Mouse (Mus musculus): Measurements from ENCODE around the gene Rpn1. TPM values are rescaled to one million over a fixed set of nuclear protein-coding genes. Genes with fewer than 3 reads are reported as not detected.
A peak's percentile ranks its signal among the peaks of the same experiment; 100 is the strongest.

The Rpn1 gene
- polyA plus RNA-seq, 1 experiment from 2014 or later: 305 TPM

DNA sequence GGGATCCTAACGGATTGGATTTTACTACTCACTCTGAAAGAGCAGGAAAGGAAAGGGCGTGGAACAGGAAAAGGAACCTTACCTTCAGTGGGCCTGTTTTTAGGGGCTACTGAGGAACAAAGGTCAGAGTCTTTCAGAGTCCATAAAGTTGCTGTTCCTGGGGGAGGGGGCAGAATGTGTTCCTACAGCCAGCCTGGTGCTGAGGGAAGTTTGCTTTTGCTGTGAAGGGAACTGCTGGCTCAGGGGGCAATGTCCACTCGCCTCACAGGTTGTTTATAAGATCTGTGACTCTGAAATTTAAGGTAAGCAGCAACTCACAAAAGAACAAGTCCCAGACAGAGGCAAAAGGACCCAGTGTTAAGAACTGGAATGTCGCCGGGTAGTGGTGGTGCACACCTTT is 13.1 kb upstream of the Rpn1 start:
- Histone ChIP-seq H3K36me3 (no peaks in the 10 kb centered on the region), H3K27me3 (ENCODE audit: low read depth, poor library complexity, severe bottlenecking) (no peaks in the 10 kb centered on the region; the same call in none of the 2 replicates), H3K27ac (replicated peaks) (no peak overlapping the region), H3K4me3 (no peak overlapping the region), H3K9me3 (replicated peaks) (no peaks in the 10 kb centered on the region), H3K4me1 (peaks cover 11% of the 10 kb centered on the region)
- DNase-seq (ENCODE audit: low spot score): no peak
- 80% methylated on average over 5 of the region's 5 CpGs for WGBS

DNA sequence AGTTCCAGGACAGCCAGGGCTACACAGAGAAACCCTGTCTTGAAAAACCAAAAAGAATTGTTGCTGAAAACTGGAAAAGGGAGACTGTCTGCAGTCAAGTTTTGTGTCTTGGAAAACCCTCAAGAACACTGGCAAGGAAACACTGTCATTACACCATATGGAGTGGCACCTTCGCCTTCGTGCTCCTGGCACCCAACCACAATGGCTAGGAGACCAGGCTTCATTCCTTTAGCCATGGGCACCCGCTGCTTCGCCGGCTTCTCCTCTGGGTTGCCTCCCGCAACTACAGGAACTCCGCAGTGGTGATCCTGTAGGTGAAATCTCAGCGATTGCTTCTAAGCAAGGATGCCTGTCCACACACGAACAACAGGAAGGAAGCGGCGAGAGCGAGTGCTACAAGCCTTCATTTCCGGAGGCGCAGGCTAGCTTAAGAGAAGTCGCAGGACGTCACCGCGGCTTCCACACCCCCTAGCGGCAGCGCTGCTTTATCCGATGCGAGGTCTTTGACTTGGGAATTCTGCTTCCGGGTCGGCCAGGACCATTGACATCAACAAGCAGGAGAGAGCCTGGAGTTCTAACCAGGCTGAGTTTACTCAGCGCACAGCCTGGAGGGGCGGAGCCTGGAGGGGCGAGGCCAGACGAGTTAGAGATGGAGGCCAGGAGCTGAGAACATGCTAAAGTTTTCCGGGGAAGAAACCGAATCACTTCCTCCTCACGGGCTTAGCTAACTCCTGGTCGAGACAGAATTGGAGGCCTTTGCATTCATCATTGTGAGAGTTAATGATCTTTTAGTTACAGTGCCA is 9.3 kb upstream of the Rpn1 start:
- WGBS: 6% methylated on average over 32 of the region's 32 CpGs
- peak; percentile 96 for DNase-seq (ENCODE audit: low spot score)
- no peaks in the 10 kb centered on the region for H3K9me3 ChIP-seq (replicated peaks)
- no peaks in the 10 kb centered on the region for H3K36me3 ChIP-seq
- H3K4me1 ChIP-seq: peaks cover 11% of the 10 kb centered on the region
- peak overlapping the region; percentile 89 for H3K27ac ChIP-seq (replicated peaks)
- peak overlapping the region; percentile 56 for H3K4me3 ChIP-seq
- peaks cover 20% of the 10 kb centered on the region for H3K27me3 ChIP-seq (ENCODE audit: low read depth, poor library complexity, severe bottlenecking)

DNA sequence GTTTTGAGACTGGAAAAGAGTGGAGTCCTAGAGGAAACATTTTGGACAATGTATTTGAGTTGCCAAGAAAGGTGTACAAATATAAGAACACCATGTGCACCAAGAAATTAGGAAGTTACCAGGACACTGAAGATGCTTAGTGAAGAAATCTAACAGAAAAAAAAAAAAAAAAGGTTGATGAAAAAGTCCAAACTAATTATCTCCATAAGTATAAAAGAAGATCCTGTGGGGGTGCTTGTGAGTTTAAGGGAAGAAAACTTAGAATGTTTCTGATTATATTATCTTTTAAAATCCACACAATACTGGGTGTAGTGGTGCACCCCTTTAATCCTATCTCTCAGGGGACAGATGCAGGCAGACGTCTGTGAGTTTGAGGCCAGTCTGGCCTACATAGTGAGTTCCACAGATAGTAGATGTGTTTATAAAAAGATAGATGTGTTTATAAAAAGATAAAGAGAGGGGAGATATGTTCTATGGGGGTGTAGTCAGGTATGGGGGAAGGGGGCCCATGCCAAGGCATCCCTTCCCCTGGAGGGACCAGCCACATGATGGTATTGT is 8.2 kb upstream of the Rpn1 start:
- 77% methylated on average over 1 of the region's 1 CpGs for WGBS
- Histone ChIP-seq H3K9me3 (replicated peaks) (no peaks in the 10 kb centered on the region), H3K27me3 (ENCODE audit: low read depth, poor library complexity, severe bottlenecking) (peaks cover 31% of the 10 kb centered on the region), H3K36me3 (no peaks in the 10 kb centered on the region), H3K4me1 (peaks cover 11% of the 10 kb centered on the region), H3K27ac (replicated peaks) (peak overlapping the region; percentile 89; the same call in 1 of the 2 replicates), H3K4me3 (no peak overlapping the region)
- no peak for DNase-seq (ENCODE audit: low spot score)

DNA sequence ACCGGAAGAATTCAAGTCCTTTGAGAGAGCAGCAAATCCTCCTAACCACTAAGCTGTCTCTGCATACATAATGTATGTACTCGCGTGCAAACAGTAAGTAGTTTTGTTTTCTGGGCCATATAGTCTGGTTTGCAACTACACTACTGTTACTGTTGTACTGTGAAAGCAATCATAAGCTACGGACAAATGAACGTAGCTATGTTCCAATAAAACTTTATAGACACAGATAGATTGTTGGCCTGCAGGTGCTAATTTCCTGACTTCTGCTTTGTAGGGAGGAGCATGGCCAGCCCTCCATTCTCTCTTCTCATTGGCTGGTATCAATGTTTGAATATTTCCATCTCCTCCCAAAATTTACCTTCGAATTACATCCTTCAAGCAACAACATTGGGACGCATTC is 1.2 kb upstream of the Rpn1 start:
- Histone ChIP-seq H3K27me3 (ENCODE audit: low read depth, poor library complexity, severe bottlenecking) (peaks cover 29% of the 10 kb centered on the region), H3K9me3 (replicated peaks) (no peaks in the 10 kb centered on the region), H3K36me3 (peaks cover 6% of the 10 kb centered on the region), H3K4me1 (peaks cover 32% of the 10 kb centered on the region), H3K27ac (replicated peaks) (no peak overlapping the region), H3K4me3 (no peak overlapping the region)
- 87% methylated on average over 7 of the region's 7 CpGs for WGBS
- no peak for DNase-seq (ENCODE audit: low spot score)

DNA sequence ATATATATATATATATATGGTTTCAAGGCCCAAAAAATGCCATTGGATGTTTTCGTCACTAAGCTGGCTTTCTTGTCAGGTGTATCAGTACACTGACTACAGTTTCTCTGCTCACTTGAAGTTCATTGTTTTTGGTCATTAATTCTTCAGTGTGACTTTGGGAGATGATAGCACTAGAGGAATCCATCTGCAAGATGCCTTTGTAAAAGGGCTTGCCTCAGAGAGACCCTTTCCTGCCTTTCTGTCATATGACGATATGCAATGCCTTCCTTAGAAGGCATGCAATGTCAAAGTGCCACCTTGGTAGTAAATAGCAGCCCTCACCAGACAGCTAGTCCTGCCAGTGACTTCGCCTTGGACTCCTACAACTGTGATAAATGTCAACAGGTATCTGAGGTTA is 610 bp upstream of the Rpn1 start:
- H3K27ac ChIP-seq (replicated peaks): peak overlapping the region; percentile 94
- H3K9me3 ChIP-seq (replicated peaks): no peaks in the 10 kb centered on the region
- no peak for DNase-seq (ENCODE audit: low spot score)
- peaks cover 32% of the 10 kb centered on the region for H3K4me1 ChIP-seq
- H3K36me3 ChIP-seq: peaks cover 12% of the 10 kb centered on the region
- WGBS: 72% methylated on average over 3 of the region's 3 CpGs
- peak overlapping the region; percentile 99 for H3K4me3 ChIP-seq
- peaks cover 27% of the 10 kb centered on the region for H3K27me3 ChIP-seq (ENCODE audit: low read depth, poor library complexity, severe bottlenecking)

DNA sequence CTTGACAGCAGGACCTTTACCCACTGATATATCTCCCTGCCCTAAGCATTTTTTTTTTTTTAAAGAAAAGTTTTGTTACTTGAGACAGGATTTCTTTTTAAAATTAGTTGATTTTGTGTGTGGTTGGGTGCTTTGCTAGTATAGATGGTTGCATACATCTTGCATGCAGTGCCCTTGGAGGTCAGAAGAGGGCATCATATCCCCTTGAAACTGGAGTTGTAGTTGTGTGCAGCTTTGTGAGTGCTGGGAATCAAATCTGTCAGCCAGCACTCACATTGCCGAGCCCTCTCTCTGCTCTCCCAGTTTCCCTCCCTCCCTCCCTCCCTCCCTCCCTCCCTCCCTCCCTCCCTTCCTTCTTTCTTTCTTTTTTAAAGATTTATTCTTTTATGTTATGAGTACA is 4.7 kb downstream of the Rpn1 start:
- Histone ChIP-seq H3K27me3 (ENCODE audit: low read depth, poor library complexity, severe bottlenecking) (no peaks in the 10 kb centered on the region), H3K4me1 (peaks cover 25% of the 10 kb centered on the region), H3K27ac (replicated peaks) (no peak overlapping the region), H3K36me3 (peaks cover 65% of the 10 kb centered on the region), H3K4me3 (no peak overlapping the region), H3K9me3 (replicated peaks) (no peaks in the 10 kb centered on the region)
- WGBS: 80% methylated on average over 1 of the region's 1 CpGs
- no peak for DNase-seq (ENCODE audit: low spot score)

DNA sequence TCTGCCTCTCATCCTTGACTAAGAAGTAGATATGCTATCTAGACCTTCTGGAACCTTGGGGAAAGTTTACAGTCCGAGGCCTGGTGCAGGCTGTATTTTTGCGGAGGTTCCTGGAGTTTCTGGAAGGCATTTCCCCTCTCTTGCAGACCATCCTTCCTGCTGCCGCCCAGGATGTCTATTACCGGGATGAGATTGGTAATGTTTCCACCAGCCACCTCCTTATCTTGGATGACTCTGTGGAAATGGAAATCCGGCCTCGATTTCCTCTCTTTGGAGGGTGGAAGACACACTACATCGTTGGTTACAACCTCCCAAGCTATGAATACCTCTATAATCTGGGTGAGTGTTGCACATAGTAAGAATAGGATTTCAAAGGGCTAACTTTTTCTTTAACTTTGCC is 11.1 kb downstream of the Rpn1 start:
- 89% methylated on average over 7 of the region's 7 CpGs for WGBS
- no peaks in the 10 kb centered on the region for H3K4me1 ChIP-seq
- H3K4me3 ChIP-seq: no peak overlapping the region
- H3K36me3 ChIP-seq: peaks cover 100% of the 10 kb centered on the region
- DNase-seq (ENCODE audit: low spot score): no peak
- no peak overlapping the region for H3K27ac ChIP-seq (replicated peaks)
- no peaks in the 10 kb centered on the region for H3K9me3 ChIP-seq (replicated peaks)
- H3K27me3 ChIP-seq (ENCODE audit: low read depth, poor library complexity, severe bottlenecking): no peaks in the 10 kb centered on the region

DNA sequence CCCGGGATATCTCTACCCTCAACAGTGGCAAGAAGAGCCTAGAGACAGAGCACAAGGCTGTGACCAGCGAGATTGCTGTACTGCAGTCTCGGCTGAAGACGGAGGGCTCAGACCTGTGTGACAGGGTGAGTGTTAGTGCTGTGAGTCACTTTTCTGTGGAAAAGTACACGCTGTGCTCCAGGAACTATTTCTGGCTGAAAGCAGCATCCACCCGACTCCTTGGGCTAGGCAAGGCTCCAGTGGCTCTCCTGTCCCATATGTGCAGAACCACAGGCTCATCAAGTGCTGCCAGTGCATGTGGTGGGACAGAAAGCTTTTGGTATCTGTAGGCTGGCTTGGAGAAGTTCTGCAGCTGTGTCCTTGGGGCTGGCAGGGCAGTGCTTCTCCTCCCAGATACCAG is 17.8 kb downstream of the Rpn1 start:
- DNase-seq (ENCODE audit: low spot score): no peak
- WGBS: 93% methylated on average over 6 of the region's 6 CpGs
- H3K9me3 ChIP-seq (replicated peaks): no peaks in the 10 kb centered on the region
- H3K4me3 ChIP-seq: no peak overlapping the region
- H3K27me3 ChIP-seq (ENCODE audit: low read depth, poor library complexity, severe bottlenecking): no peaks in the 10 kb centered on the region
- peaks cover 16% of the 10 kb centered on the region for H3K4me1 ChIP-seq
- no peak overlapping the region for H3K27ac ChIP-seq (replicated peaks)
- peaks cover 79% of the 10 kb centered on the region for H3K36me3 ChIP-seq

DNA sequence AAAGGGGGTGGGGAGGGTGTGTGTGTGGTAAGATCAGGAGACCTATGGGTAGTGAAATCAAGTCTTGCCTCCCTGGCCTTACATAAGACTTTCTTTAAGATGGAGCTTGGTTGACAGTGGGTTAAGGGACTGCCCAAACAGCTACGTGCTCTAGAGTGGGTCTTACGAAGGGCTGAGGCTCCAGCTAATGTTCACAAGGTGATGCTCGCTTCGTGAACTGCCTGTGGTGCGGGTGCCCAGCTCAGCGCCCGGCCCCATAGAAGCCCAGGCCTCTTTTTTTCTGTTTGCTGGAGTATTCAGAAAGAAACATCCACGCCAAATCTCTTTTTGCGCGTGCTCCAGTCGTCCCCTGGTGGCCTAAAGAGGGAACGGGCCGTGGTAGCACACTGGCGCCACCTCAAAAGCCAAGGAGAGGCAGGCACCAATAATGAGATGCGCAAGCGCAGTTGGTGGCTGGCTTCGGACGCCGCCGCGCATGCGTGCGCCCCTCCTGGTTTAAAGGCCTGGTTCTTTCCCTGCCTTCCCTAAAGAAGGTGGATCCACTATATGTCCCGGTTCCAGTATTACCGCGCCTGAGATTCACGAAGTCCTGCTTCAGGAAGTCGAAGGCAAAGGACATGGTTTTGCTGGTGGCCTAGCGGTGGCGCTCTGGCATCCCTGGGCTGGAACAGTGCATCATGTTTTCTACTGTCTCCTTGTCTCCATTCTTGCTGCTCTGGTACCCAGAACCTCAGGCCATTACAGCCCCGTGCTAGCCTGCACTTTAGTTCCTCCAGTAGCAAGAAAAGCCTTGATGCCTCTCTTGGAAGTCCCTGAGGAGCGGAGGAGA is 21.7 kb downstream of the Rpn1 start:
- Histone ChIP-seq H3K4me3 (peak overlapping the region; percentile 41), H3K27me3 (ENCODE audit: low read depth, poor library complexity, severe bottlenecking) (no peaks in the 10 kb centered on the region), H3K36me3 (peaks cover 40% of the 10 kb centered on the region), H3K27ac (replicated peaks) (peak overlapping the region; percentile 80), H3K9me3 (replicated peaks) (no peaks in the 10 kb centered on the region), H3K4me1 (peaks cover 16% of the 10 kb centered on the region)
- 13% methylated on average over 32 of the region's 32 CpGs for WGBS
- DNase-seq (ENCODE audit: low spot score): peak; percentile 94

DNA sequence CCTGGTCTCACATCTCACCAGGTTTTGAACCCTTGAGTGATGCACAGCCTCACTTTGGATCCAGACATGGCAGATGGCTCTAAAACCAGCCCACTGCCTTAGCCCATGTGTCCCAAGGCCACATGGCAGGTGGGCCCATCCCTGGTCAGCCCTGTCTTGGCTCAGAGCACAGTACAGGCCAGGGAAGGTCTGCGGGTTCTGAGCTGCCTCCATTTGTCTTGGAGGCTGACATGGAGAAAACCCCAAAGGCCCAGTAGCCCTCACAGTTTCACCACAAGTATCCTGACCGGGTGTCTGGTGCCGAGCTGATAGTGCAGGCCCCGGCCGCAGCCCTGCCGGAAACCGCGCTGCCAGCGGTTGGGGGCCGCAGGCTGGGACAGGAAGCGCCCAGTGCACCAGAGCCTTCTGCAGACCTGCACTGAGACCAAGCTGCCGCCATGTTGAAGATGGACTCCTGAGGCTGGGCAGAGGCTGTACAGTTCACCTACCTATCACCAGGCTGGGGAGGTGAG is 22.4 kb downstream of the Rpn1 start:
- DNase-seq (ENCODE audit: low spot score): no peak
- H3K9me3 ChIP-seq (replicated peaks): no peaks in the 10 kb centered on the region
- peak overlapping the region; percentile 80 for H3K27ac ChIP-seq (replicated peaks)
- 97% methylated on average over 12 of the region's 12 CpGs for WGBS
- peaks cover 33% of the 10 kb centered on the region for H3K36me3 ChIP-seq
- peaks cover 16% of the 10 kb centered on the region for H3K4me1 ChIP-seq
- peak overlapping the region; percentile 41 for H3K4me3 ChIP-seq
- H3K27me3 ChIP-seq (ENCODE audit: low read depth, poor library complexity, severe bottlenecking): no peaks in the 10 kb centered on the region

DNA sequence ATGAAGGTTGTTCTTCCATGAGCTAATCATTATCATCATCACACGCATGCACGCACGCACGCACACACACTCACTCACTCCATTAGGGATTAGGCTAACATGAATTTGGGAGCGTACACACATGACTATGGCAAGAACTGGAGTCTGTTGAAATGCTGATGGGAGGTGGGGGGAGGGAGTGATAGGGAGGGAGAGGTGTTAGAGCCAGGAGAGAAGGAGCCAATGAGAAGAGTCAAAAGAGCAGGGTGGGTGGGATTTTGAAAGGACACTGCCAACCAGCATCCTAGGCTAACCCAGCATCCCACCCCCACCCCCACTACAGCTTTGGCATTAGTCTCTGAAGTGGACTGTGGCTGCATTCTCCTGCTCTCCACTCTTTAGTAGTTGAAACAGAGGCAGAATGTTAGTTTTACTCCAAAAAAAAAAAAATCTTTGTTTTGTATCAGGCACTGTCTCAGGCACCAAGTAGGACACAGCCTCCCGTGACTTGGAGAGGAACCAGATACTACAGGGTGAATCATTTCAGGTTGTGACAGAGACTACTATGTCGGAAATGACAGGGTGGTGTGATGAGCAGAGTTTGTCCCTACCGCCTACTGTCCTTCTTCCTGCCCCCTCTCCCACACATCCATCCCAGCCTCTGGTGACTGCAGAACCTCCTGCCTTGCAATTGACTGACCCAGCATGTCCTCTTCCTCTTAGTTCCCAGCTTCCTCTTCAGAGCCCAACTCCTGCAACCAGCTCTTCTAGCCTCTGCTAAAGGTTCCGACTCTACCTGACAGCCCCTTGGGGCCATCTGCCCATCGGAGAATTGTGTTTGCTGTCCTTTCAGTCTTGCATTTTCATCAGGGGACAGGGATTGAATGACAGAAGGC is 23.6 kb downstream of the Rpn1 start:
- 88% methylated on average over 10 of the region's 10 CpGs for WGBS
- no peak for DNase-seq (ENCODE audit: low spot score)
- H3K4me3 ChIP-seq: no peak overlapping the region
- H3K27me3 ChIP-seq (ENCODE audit: low read depth, poor library complexity, severe bottlenecking): no peaks in the 10 kb centered on the region
- H3K9me3 ChIP-seq (replicated peaks): no peaks in the 10 kb centered on the region
- peaks cover 16% of the 10 kb centered on the region for H3K4me1 ChIP-seq
- H3K27ac ChIP-seq (replicated peaks): no peak overlapping the region
- peaks cover 21% of the 10 kb centered on the region for H3K36me3 ChIP-seq

DNA sequence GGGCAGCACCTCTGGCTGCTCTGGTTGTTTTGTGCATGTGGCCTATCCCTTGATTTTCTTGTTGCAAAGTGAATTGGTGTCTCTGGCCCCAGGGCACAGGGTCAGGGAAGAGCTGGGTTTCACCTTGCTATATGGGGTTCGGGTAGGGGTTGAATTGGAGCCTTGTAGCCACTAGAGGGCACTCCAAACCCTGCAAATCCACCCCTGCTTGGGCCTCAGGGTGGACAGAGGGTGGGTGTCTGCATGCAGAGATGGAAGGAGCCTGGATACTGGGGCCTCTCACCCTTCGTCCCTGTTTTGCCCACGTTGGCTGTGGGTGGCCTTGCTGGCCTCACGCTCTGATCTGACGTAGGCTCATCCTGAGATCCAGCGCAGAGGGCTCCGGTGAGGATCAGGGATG is 28.9 kb downstream of the Rpn1 start:
- peaks cover 11% of the 10 kb centered on the region for H3K4me1 ChIP-seq
- H3K36me3 ChIP-seq: no peaks in the 10 kb centered on the region
- H3K4me3 ChIP-seq: no peak overlapping the region
- no peaks in the 10 kb centered on the region for H3K9me3 ChIP-seq (replicated peaks)
- 35% methylated on average over 7 of the region's 7 CpGs for WGBS
- peak; percentile 74 for DNase-seq (ENCODE audit: low spot score)
- 0 out of 2 replicates have a peak, but pooled peaks cover 3% of the 10 kb centered on the region for H3K27me3 ChIP-seq (ENCODE audit: low read depth, poor library complexity, severe bottlenecking)
- peak overlapping the region; percentile 58; the same call in 1 of the 2 replicates for H3K27ac ChIP-seq (replicated peaks)

Measured in midbrain, embryonic 10.5 days (tissue).